Mouse (Mus musculus): Measurements from ENCODE around the gene Tbc1d8.

Tbc1d8 gene

GRCm38 (mm10) chr1:39478057-39478895 is at the start of gene Tbc1d8:
Gene Tbc1d8 (minus strand): TSS chr1:39478755.
- peak; percentile 63 to 79 for DNase-seq (ENCODE audit: low spot score in 2 of 2)

- DNase-seq (ENCODE audit: low spot score in 2 of 2): no peak
Measured at GRCm38 (mm10) chr1:39528319-39528718, 49.8 kb upstream of the Tbc1d8 start.

- DNase-seq (ENCODE audit: low spot score in 2 of 2): peak; percentile 61 to 90
Measured at GRCm38 (mm10) chr1:39527432-39527831, 48.9 kb upstream of the Tbc1d8 start.

GRCm38 (mm10) chr1:39526371-39527167 is 48.0 kb upstream of the Tbc1d8 start:
- no peak for DNase-seq (ENCODE audit: low spot score in 2 of 2)

GRCm38 (mm10) chr1:39525763-39526162 is 47.2 kb upstream of the Tbc1d8 start:
- DNase-seq (ENCODE audit: low spot score in 2 of 2): no peak

GRCm38 (mm10) chr1:39522519-39522918 is 44.0 kb upstream of the Tbc1d8 start:
- DNase-seq (ENCODE audit: low spot score in 2 of 2): peak in 1 of 2 experiments; percentile 46

GRCm38 (mm10) chr1:39521326-39521725 is 42.8 kb upstream of the Tbc1d8 start:
- DNase-seq (ENCODE audit: low spot score in 2 of 2): no peak

GRCm38 (mm10) chr1:39515303-39515991 is 36.9 kb upstream of the Tbc1d8 start:
- no peak for DNase-seq (ENCODE audit: low spot score in 2 of 2)

GRCm38 (mm10) chr1:39512183-39512582 is 33.6 kb upstream of the Tbc1d8 start:
- DNase-seq (ENCODE audit: low spot score in 2 of 2): no peak

- DNase-seq (ENCODE audit: low spot score in 2 of 2): no peak
Measured at GRCm38 (mm10) chr1:39511775-39512174, 33.2 kb upstream of the Tbc1d8 start.

GRCm38 (mm10) chr1:39505600-39505999 is 27.0 kb upstream of the Tbc1d8 start:
- no peak for DNase-seq (ENCODE audit: low spot score in 2 of 2)

- DNase-seq (ENCODE audit: low spot score in 2 of 2): peak in 1 of 2 experiments; percentile 26
Measured at GRCm38 (mm10) chr1:39504261-39504660, 25.7 kb upstream of the Tbc1d8 start.

GRCm38 (mm10) chr1:39502817-39503633 is 24.5 kb upstream of the Tbc1d8 start:
- DNase-seq (ENCODE audit: low spot score in 2 of 2): peak in 1 of 2 experiments; percentile 11

GRCm38 (mm10) chr1:39499485-39499941 is 21.0 kb upstream of the Tbc1d8 start:
- no peak for DNase-seq (ENCODE audit: low spot score in 2 of 2)

- no peak for DNase-seq (ENCODE audit: low spot score in 2 of 2)
Measured at GRCm38 (mm10) chr1:39497748-39498147, 19.2 kb upstream of the Tbc1d8 start.

GRCm38 (mm10) chr1:39496995-39497394 is 18.4 kb upstream of the Tbc1d8 start:
- no peak for DNase-seq (ENCODE audit: low spot score in 2 of 2)

- no peak for DNase-seq (ENCODE audit: low spot score in 2 of 2)
Measured at GRCm38 (mm10) chr1:39493664-39494063, 15.1 kb upstream of the Tbc1d8 start.

- no peak for DNase-seq (ENCODE audit: low spot score in 2 of 2)
Measured at GRCm38 (mm10) chr1:39493165-39493564, 14.6 kb upstream of the Tbc1d8 start.

- no peak for DNase-seq (ENCODE audit: low spot score in 2 of 2)
Measured at GRCm38 (mm10) chr1:39487370-39487769, 8.8 kb upstream of the Tbc1d8 start.

GRCm38 (mm10) chr1:39482115-39482815 is 3.7 kb upstream of the Tbc1d8 start:
- no peak for DNase-seq (ENCODE audit: low spot score in 2 of 2)

All from thymus, postnatal 10 days (tissue).